Mouse (Mus musculus): ENCODE data around the gene Fanca.
"Not testable (repeated sequence)": the region's sequence is repeated elsewhere in the genome, so short reads cannot be mapped to it uniquely, and the experiment has no call there.

Fanca gene

DNA sequence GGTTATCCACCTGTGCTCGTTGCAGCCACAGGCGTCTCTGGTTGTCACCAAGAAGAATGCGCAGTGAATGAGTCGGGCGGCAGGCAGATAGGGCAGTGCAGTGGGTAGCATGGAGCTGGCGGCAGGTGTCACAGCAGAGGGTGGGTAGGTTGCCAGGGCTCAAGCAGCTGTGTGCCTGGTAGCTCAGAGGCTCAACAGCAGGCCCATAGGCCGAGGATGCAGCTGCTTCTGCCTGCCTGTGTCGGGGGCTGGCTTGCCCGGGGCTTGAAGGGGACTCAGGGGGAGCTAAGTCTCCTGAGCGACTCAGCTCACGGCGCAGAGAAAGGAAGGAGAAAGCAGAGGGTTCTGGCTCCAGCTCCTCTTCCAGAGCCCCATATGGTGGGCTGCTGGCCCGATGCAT is 85.1 kb downstream of the Fanca start:
- no peak for DNase-seq (ENCODE audit: low read depth, low spot score)

DNA sequence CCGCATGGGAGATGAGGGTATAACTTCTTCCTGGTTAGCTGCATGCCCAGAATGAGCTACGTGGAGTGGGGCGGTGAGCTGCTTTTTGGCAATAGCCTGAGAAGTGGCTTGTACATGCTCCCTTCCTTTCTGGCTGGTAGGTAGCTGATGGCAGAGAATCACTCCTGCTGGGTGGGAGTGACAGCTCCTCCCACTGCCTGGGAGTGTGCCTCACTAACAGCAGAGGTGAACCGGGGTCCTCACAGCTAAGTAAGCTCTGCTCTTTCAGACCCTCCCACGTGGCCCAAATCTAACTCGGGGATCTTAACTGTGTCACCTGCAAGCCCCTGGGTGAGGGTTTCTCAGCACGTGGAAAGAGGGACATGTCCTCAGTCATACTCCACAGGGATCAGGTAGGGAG is 85.8 kb downstream of the Fanca start:
- DNase-seq (ENCODE audit: low read depth, low spot score) = no peak

DNA sequence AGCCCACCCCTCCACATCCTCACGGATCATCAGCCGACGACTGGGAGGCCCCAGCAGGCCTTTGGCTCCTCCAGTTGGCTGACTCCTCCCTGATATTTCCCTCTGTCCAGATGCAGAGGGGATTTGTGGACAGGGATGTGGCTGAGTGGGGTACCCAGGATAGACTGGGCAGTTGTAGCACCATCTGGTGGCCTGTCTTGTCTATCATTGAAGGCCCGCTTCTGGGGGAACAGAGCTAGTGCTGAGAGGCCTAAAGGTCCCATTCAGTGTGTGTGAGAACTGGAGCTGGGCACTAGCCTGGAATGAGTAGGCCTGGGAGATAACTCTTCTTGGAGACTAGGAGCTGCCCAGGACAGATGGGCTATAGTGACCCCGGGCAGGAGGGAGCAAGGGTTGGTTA is 86.6 kb downstream of the Fanca start:
- DNase-seq (ENCODE audit: low read depth, low spot score) = no peak

DNA sequence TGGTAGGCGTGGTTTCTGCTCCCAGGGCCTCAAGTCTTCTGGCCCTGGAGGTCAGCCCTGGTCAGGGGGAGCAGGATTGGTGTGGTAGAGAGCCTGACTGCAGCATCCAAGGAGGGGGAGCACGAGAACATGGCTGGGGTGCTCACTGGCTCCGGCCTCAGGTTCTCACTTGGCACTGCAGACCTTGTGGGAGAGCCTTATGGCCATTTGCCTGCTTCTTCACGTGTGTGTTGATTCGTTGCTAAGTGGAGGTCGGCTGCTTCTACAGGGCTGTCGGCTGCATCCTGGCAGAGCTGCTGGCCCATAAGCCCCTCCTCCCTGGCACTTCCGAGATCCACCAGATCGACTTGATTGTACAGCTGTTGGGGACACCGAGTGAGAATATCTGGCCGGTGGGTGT is 88.0 kb downstream of the Fanca start:
- DNase-seq (ENCODE audit: low read depth, low spot score) = not testable (repeated sequence)

DNA sequence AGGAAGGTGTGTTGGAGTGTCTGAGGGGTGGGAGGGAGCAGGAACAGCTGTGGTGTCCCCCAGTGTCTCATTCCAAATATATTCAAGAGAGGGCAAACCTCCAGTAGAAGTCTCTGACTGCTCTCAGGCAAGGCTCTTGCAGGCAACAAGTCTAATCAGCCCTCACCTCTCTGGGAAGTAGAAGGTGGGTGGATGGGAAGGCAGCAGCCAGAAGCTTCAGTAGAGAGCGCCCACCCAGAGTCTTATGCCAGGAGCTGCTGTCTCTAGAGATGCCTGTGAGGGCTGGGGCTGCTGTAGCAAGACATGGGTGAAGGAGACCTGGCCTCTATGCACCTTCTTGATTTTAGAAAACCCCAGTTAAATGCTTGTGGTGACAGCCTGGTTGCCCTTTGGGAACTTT is 90.0 kb downstream of the Fanca start:
- no peak for DNase-seq (ENCODE audit: low read depth, low spot score)

DNA sequence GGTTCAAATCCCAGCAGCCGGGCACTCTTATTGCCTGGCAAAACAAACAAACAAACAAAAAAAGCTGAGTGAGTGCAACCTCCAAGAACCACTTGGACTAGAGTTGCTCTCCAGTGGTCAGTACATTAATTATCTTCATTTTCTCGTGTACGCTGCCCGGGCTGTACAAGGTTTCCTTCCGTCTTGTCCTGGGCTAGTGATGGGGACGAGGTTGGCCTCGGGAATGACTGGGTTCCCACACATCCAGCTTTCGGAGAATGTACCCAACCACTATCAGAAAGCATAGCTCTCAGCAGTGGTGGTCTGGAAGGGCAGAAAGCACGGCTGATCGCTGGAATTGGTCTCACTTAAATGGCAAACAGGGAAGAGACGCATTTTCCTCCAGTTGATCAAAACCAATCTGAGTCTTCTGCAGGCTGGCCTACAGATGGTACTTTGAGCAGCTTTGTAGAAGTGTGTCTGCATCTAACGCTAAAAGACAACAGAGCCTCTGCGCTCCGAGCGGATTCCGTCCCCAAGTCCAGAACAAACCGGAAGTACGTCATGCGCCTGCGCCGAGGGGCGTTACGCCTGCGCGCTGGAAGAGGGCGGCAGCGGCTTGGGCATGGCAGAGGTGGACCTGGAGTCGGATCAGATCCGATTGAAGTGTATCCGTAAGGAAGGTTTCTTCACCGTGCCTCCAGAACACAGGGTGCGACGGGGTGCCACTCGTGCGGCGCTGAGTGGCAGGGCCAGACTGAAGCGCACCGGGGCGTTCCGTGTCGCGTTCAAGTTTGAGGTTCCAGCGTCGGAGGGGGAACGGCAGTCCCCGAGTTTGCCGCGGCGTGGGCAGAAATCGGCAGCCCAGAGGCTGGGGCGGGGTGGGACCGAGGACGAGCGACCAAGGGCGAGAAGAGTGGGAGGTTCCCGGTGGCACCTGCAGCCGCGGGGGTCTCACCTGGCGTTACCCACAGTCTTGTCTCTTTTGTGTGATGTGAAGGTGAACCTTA is 93.8 kb downstream of the Fanca start, which contains the start of gene Cdk10:
TSS of gene Cdk10 (plus strand) at position 565 of the 989 bp plus-strand sequence.
- DNase-seq (ENCODE audit: low read depth, low spot score) = peak; percentile 94

DNA sequence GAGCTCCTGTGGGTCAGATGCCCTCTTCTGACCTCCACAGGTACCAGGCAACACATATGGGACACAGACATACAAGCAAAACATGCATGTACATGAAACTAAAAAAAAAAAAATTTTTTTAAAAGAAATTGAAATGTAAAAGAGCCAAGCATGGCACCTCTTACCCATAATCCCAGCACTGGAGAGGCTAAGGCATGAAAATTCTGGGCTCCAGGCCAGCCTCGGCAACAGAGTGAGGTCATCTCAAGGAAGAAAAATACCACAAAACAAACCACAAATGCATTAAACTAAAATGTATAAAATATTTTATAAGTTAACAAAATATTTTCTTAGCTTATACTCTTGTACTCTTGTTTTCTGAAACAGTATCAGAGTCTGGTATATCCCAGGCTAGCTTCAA is 97.5 kb downstream of the Fanca start:
- no peak for DNase-seq (ENCODE audit: low read depth, low spot score)
